Mouse (Mus musculus): ENCODE data around the gene Cars2. TPM values are rescaled to one million over a fixed set of nuclear protein-coding genes. Genes with fewer than 3 reads are reported as not detected.
"Not testable (repeated sequence)": the region's sequence is repeated elsewhere in the genome, so short reads cannot be mapped to it uniquely, and the experiment has no call there.

Gene Cars2
- polyA plus RNA-seq, 1 experiment from 2014 or later: 22.5 TPM

- no peak overlapping the region for H3K4me2 ChIP-seq (ENCODE audit: low read depth, low read length)
Observed at GRCm38 (mm10) chr8:11469095-11469494, 81.5 kb downstream of the Cars2 start.

GRCm38 (mm10) chr8:11466528-11466927 is 84.1 kb downstream of the Cars2 start:
- not testable (repeated sequence) for H3K27me3 ChIP-seq (replicated peaks; ENCODE audit: control insufficient read depth, insufficient read depth, low read length); H3K4me3 ChIP-seq (ENCODE audit: low read depth, low read length); H3K27ac ChIP-seq (replicated peaks; ENCODE audit: low read depth, low read length); H3K36me3 ChIP-seq (ENCODE audit: control insufficient read depth, insufficient read depth, low read length); H3K9ac ChIP-seq (ENCODE audit: low read depth, low read length); DNase-seq (ENCODE audit: low spot score); H3K4me2 ChIP-seq (ENCODE audit: low read depth, low read length); ATAC-seq (ENCODE audit: low read depth); H3K4me1 ChIP-seq (ENCODE audit: control insufficient read depth, insufficient read depth, low read length); H3K9me3 ChIP-seq (ENCODE audit: control insufficient read depth, low read length)
- whole genome bisulfite sequencing: 78% methylated on average over 4 of the region's 5 CpGs

More at GRCm38 (mm10) chr8:11469095-11469494, 81.5 kb downstream of the Cars2 start:
- Histone ChIP-seq H3K27ac (replicated peaks; ENCODE audit: low read depth, low read length) (no peak overlapping the region), H3K4me3 (ENCODE audit: low read depth, low read length) (no peak overlapping the region), H3K4me1 (ENCODE audit: control insufficient read depth, insufficient read depth, low read length) (no peaks in the 10 kb centered on the region), H3K9ac (ENCODE audit: low read depth, low read length) (no peak overlapping the region), H3K36me3 (ENCODE audit: control insufficient read depth, insufficient read depth, low read length) (no peaks in the 10 kb centered on the region), H3K27me3 (replicated peaks; ENCODE audit: control insufficient read depth, insufficient read depth, low read length) (peaks cover 6% of the 10 kb centered on the region), H3K9me3 (ENCODE audit: control insufficient read depth, low read length) (no peaks in the 10 kb centered on the region)
- DNase-seq (ENCODE audit: low spot score): peak; percentile 53
- WGBS: 6% methylated on average over 3 of the region's 3 CpGs
- no peak for ATAC-seq (ENCODE audit: low read depth)

DNA sequence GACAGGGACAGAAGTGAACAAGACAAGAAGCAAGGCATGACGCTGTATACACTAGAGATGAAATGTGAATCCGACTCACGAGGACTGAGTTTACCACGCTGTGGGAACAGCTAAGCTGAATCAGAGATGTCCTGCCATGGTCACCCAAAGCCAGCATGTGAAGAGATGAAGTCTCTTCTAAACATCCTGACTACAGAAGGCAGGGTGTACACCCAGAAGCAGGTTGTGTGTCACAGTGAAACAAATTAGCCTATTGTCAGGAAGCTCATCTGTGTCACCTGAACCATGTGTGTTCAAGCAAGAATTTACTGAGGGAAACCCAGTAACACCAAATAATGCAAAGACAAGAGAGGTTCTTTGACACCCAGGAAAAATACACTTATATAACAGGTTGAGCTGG is 85.0 kb downstream of the Cars2 start:
- no peaks in the 10 kb centered on the region; the same call in 1 of the 2 replicates for H3K4me1 ChIP-seq (ENCODE audit: control insufficient read depth, insufficient read depth, low read length)
- ATAC-seq (ENCODE audit: low read depth) (no peak), DNase-seq (ENCODE audit: low spot score) (no peak)
- H3K36me3 ChIP-seq (ENCODE audit: control insufficient read depth, insufficient read depth, low read length): no peaks in the 10 kb centered on the region
- no peak overlapping the region for H3K4me2 ChIP-seq (ENCODE audit: low read depth, low read length)
- H3K27me3 ChIP-seq (replicated peaks; ENCODE audit: control insufficient read depth, insufficient read depth, low read length): no peaks in the 10 kb centered on the region
- WGBS: 85% methylated on average over 4 of the region's 4 CpGs
- H3K4me3 ChIP-seq (ENCODE audit: low read depth, low read length): no peak overlapping the region
- no peak overlapping the region for H3K9ac ChIP-seq (ENCODE audit: low read depth, low read length)
- H3K9me3 ChIP-seq (ENCODE audit: control insufficient read depth, low read length): no peaks in the 10 kb centered on the region
- H3K27ac ChIP-seq (replicated peaks; ENCODE audit: low read depth, low read length): no peak overlapping the region

- H3K9me3 ChIP-seq (ENCODE audit: control insufficient read depth, low read length): no peaks in the 10 kb centered on the region
- H3K4me1 ChIP-seq (ENCODE audit: control insufficient read depth, insufficient read depth, low read length): no peaks in the 10 kb centered on the region; the same call in 1 of the 2 replicates
- H3K4me3 ChIP-seq (ENCODE audit: low read depth, low read length): no peak overlapping the region
- no peaks in the 10 kb centered on the region for H3K27me3 ChIP-seq (replicated peaks; ENCODE audit: control insufficient read depth, insufficient read depth, low read length)
- DNase-seq (ENCODE audit: low spot score): no peak
- ATAC-seq (ENCODE audit: low read depth): no peak
- H3K4me2 ChIP-seq (ENCODE audit: low read depth, low read length): no peak overlapping the region
- no peak overlapping the region for H3K27ac ChIP-seq (replicated peaks; ENCODE audit: low read depth, low read length)
- H3K9ac ChIP-seq (ENCODE audit: low read depth, low read length): no peak overlapping the region
- H3K36me3 ChIP-seq (ENCODE audit: control insufficient read depth, insufficient read depth, low read length): no peaks in the 10 kb centered on the region
- 75% methylated on average over 3 of the region's 3 CpGs for WGBS
Observed at GRCm38 (mm10) chr8:11464707-11464964, 85.9 kb downstream of the Cars2 start.

Other genes with a start within 250 kb of the Cars2 start
- 92.3 and 95.9 TPM in 2 replicates for gene Col4a2, start 238.0 kb downstream of the Cars2 start, polyA plus RNA-seq (2014; fragmentation: Nextera tagmentation; extraction: Ambion mirVana)
- gene Col4a1, start 238.0 kb downstream of the Cars2 start, polyA plus RNA-seq (2014; fragmentation: Nextera tagmentation; extraction: Ambion mirVana): 270 and 289 TPM in 2 replicates
- 2.0 and 2.1 TPM in 2 replicates for gene Rab20, start 72.1 kb downstream of the Cars2 start, polyA plus RNA-seq (2014; fragmentation: Nextera tagmentation; extraction: Ambion mirVana)
- 95.1 and 103 TPM in 2 replicates for gene Naxd, start 53.3 kb downstream of the Cars2 start, polyA plus RNA-seq (2014; fragmentation: Nextera tagmentation; extraction: Ambion mirVana)
- 35.9 and 36.9 TPM in 2 replicates for gene Ing1, start 4.8 kb upstream of the Cars2 start, polyA plus RNA-seq (2014; fragmentation: Nextera tagmentation; extraction: Ambion mirVana)
- gene Ankrd10, start 85.0 kb upstream of the Cars2 start, polyA plus RNA-seq (2014; fragmentation: Nextera tagmentation; extraction: Ambion mirVana): 77.6 and 81.7 TPM in 2 replicates
- gene 1700016D06Rik, start 150.3 kb upstream of the Cars2 start, polyA plus RNA-seq (2014; fragmentation: Nextera tagmentation; extraction: Ambion mirVana): 0.26 TPM in 1 of 2 replicates, not detected in the other
- gene Arhgef7, start 176.9 kb upstream of the Cars2 start, polyA plus RNA-seq (2014; fragmentation: Nextera tagmentation; extraction: Ambion mirVana): 45.7 and 48.1 TPM in 2 replicates

All from embryonic facial prominence, embryonic 14.5 days (tissue).